Mouse (Mus musculus) telencephalon, adult 2 months (tissue): Measurements from ENCODE around the gene Gm14327.
"Not testable (repeated sequence)": the region's sequence is repeated elsewhere in the genome, so short reads cannot be mapped to it uniquely, and the experiment has no call there.

Experiments
- DNase-seq: peaks from one replicate; pipeline ENCODE4 v3.0.0-alpha.2; 2011; ENCODE audit warnings: low read depth, low spot score

Gm14327 gene

DNA sequence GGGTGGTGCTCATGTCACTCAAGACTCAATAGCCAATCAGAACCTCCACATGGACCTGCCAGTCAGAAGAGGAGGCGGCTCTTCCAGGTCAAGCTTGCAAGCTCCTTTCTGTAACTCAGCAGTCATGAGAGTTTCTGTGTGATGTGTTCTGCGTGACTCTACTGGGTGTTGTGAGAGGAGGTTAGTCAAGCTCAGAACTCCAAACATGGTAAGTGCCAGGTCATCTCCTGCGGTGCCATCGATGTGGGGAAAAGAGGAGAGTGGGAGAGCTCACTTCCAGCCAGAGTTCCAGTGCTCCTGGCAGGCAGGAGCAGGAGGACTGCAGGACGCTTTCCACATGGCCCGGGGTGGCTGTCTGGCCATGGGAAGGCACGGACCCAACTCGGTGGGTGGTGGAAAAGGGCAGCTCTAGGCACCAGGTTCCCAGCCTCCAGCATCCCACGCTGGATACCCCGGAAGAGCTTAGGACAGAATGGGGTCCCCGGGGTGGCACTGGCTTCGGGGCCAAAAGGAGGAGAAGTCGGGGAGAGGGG is at the start of gene Gm14327:
Gene Gm14327, plus strand, starts transcription at position 51 of the 533 bp plus-strand sequence.
- not testable (repeated sequence) for DNase-seq

GRCm38 (mm10) chr2:177862254-177862653 is 34.6 kb upstream of the Gm14327 start:
- not testable (repeated sequence) for DNase-seq

DNA sequence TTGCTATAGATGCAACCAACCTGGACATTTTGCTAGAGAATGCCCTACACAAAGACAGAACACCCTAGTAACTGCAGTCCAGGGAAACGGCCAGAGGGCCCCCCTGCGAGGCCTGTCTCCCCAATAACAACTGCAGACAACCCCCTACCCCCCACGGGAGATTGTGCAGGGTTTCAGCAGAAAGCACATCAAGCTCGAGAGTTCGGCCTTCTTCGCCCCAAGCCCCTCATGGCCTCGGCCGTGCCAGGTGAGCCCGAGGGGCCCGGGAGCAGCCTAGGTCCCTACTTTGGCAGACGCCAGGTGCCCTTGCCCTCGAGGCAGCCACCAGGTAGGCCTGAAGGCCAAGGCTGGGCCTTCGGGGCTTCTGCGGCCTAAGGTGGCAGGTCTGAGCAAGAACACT is 9.2 kb upstream of the Gm14327 start:
- DNase-seq = not testable (repeated sequence)

GRCm38 (mm10) chr2:177898171-177898570 is 1.3 kb downstream of the Gm14327 start:
- not testable (repeated sequence) for DNase-seq

DNA sequence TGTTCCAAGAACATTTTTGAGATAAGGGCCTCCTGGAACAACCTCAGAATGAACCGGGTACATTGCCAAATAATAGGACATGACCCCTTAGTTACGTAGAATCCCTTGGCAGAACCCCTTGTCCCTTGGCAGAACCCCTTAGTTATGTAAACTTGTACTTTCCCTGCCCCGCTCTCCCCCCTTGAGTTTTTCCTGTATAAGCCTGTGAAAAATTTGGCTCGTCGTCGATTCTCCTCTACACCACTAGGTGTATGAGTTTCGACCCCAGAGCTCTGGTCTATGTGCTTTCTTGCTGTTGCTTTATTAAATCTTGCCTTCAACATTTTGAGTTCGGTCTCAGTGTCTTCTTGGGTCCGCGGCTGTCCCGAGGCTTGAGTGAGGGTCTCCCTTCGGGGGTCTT is 6.4 kb downstream of the Gm14327 start:
- DNase-seq = not testable (repeated sequence)

DNA sequence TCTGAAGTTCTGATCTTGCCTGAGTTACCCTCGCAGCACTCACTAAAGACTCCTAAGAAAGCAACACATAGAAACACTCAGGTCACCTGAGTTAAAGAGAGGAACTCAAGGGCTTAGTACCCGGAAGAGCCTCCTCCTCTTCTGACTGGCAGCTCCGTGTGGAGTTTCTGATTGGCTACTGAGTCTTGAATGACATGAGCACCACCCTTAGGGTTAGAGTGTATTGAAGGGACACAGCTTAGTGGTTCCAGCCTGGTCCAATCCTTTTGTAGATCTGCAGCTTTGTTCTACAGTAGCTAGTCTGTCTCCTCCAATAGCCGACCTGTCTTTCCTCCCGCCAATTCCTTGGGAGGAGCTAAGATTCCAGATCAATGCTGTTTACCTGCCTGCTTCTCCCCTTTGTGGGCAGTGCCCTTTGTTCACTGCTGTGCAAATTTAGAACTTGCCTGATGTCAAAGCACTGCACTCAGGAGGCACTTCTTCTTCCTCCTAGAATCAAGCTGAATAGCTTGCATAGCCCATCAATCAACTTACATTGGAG is 28.7 kb downstream of the Gm14327 start, which contains the start of gene Zfp972:
Gene Zfp972, minus strand, starts transcription at position 51 of the 541 bp plus-strand sequence.
- DNase-seq = not testable (repeated sequence)
